Mouse (Mus musculus): ENCODE results near the gene Fpr2. TPM values are rescaled to one million over a fixed set of nuclear protein-coding genes. Genes with fewer than 3 reads are reported as not detected.
"Not testable (repeated sequence)": the region's sequence is repeated elsewhere in the genome, so short reads cannot be mapped to it uniquely, and the experiment has no call there.

Fpr2 gene
- not detected for total RNA-seq (2021)

- DNase-seq (ENCODE audit: low spot score): no peak
- intact Hi-C loops (cut with DNase I): no loop called here
Measured at GRCm38 (mm10) chr17:17887774-17888248, at the start of gene Fpr2, which contains the start of gene Fpr3. TSS of gene Fpr2 (plus strand) at chr17:17887824. TSS of gene Fpr3 (plus strand) at chr17:17887852.

- intact Hi-C loops (cut with DNase I): loop anchor here (5.0 to 10.0 kb wide), 4 partner anchors 51 to 463 kb away; partner anchors contain the start of gene Riok2
- DNase-seq (ENCODE audit: low spot score): peak; percentile 98
Measured at GRCm38 (mm10) chr17:17837919-17838701, 49.5 kb upstream of the Fpr2 start.

GRCm38 (mm10) chr17:17839276-17839675, 48.3 kb upstream of the Fpr2 start:
- DNase-seq (ENCODE audit: low spot score): no peak
- intact Hi-C loops (cut with DNase I): loop anchor here (5.0 to 10.0 kb wide), 4 partner anchors 52 to 464 kb away; partner anchors contain the start of gene Riok2

GRCm38 (mm10) chr17:17840796-17841195, 46.8 kb upstream of the Fpr2 start:
- intact Hi-C loops (cut with DNase I): loop anchor here (2.0 kb wide), 1 partner anchor 14 kb away; the partner anchor contains the start of gene Spaca6
- DNase-seq (ENCODE audit: low spot score): no peak

- DNase-seq (ENCODE audit: low spot score): no peak
- intact Hi-C loops (cut with DNase I): no loop called here
Measured at GRCm38 (mm10) chr17:17843534-17844261, 43.9 kb upstream of the Fpr2 start.

GRCm38 (mm10) chr17:17844606-17845005, 43.0 kb upstream of the Fpr2 start:
- DNase-seq (ENCODE audit: low spot score); intact Hi-C loops (cut with DNase I): not testable (repeated sequence)

- intact Hi-C loops (cut with DNase I): no loop called here
- no peak for DNase-seq (ENCODE audit: low spot score)
Measured at GRCm38 (mm10) chr17:17845187-17846027, 42.2 kb upstream of the Fpr2 start.

GRCm38 (mm10) chr17:17848988-17849387, 38.6 kb upstream of the Fpr2 start:
- intact Hi-C loops (cut with DNase I): no loop called here

GRCm38 (mm10) chr17:17849906-17850712, 37.5 kb upstream of the Fpr2 start:
- intact Hi-C loops (cut with DNase I): no loop called here
- no peak for DNase-seq (ENCODE audit: low spot score)

More at GRCm38 (mm10) chr17:17848988-17849387, 38.6 kb upstream of the Fpr2 start:
- no peak for DNase-seq (ENCODE audit: low spot score)

GRCm38 (mm10) chr17:17855064-17855838, 32.4 kb upstream of the Fpr2 start, which contains the start of gene Has1:
TSS of gene Has1 (minus strand) at chr17:17855205.
- no peak for DNase-seq (ENCODE audit: low spot score)
- intact Hi-C loops (cut with DNase I): no loop called here

GRCm38 (mm10) chr17:17856612-17857011, 31.0 kb upstream of the Fpr2 start:
- no peak for DNase-seq (ENCODE audit: low spot score)
- intact Hi-C loops (cut with DNase I): no loop called here

GRCm38 (mm10) chr17:17857446-17857845, 30.2 kb upstream of the Fpr2 start:
- intact Hi-C loops (cut with DNase I): no loop called here
- DNase-seq (ENCODE audit: low spot score): no peak

GRCm38 (mm10) chr17:17860110-17860509, 27.5 kb upstream of the Fpr2 start:
- intact Hi-C loops (cut with DNase I): no loop called here
- no peak for DNase-seq (ENCODE audit: low spot score)

- intact Hi-C loops (cut with DNase I): no loop called here
- DNase-seq (ENCODE audit: low spot score): no peak
Measured at GRCm38 (mm10) chr17:17862360-17862759, 25.3 kb upstream of the Fpr2 start.

- intact Hi-C loops (cut with DNase I): no loop called here
- DNase-seq (ENCODE audit: low spot score): no peak
Measured at GRCm38 (mm10) chr17:17865168-17865567, 22.5 kb upstream of the Fpr2 start.

GRCm38 (mm10) chr17:17866801-17867469, 20.7 kb upstream of the Fpr2 start:
- intact Hi-C loops (cut with DNase I): no loop called here
- DNase-seq (ENCODE audit: low spot score): no peak

GRCm38 (mm10) chr17:17870892-17871550, 16.6 kb upstream of the Fpr2 start:
- no peak for DNase-seq (ENCODE audit: low spot score)
- intact Hi-C loops (cut with DNase I): no loop called here
